Mouse (Mus musculus): ENCODE results near the gene Vamp3. TPM values are rescaled to one million over a fixed set of nuclear protein-coding genes. Genes with fewer than 3 reads are reported as not detected.

Gene Vamp3
- total and polyA plus RNA-seq, 3 experiments = 29.2 to 68.4 (median 44.1) TPM

GRCm38 (mm10) chr4:151058634-151059033 lies 871 bp upstream of the Vamp3 start:
- Histone ChIP-seq H3K79me2 (replicated peaks; ENCODE audit: control insufficient read depth, extremely low read depth, insufficient read depth, poor library complexity, severe bottlenecking) (peaks cover 10% of the 10 kb centered on the region), H3K4me3 (replicated peaks in 1 of 3; ENCODE audit: low read depth in 2 of 3, low read length in 2 of 3, poor library complexity in 1 of 3) (peak overlapping the region in 1 of 3 experiments; percentile 99), H3K9me3 (replicated peaks; ENCODE audit: low read length) (peaks cover 19% of the 10 kb centered on the region), H3K27me3 (replicated peaks) (no peaks in the 10 kb centered on the region), H3K9ac (ENCODE audit: insufficient read depth, low read depth) (no peak overlapping the region), H3K36me3 (replicated peaks in 1 of 2; ENCODE audit: control insufficient read depth in 1 of 2, insufficient read depth in 1 of 2, low read length in 1 of 2) (peaks cover 7 to 21% of the 10 kb centered on the region in 2 experiments), H3K4me2 (ENCODE audit: insufficient read depth, low read depth, poor library complexity, severe bottlenecking) (peak overlapping the region; percentile 72; the same call in 1 of the 2 replicates), H3K4me1 (ENCODE audit: control insufficient read depth in 1 of 2, insufficient read depth in 2 of 2) (peaks cover 3 to 10% of the 10 kb centered on the region in 2 experiments; a peak in 2 of 4 replicates), H3K27ac (ENCODE audit: insufficient read depth, low read depth) (no peak overlapping the region)
- dilution Hi-C loops (cut with MboI; ENCODE audit: extremely low pct_ligation_motif_present, extremely low pct_unique_long_range_greater_than_20kb, low sequenced_read_pairs) (no loop called here), in situ Hi-C loops (cut with MboI; ENCODE audit: low pct_ligation_motif_present, low pct_unique_long_range_greater_than_20kb, low sequenced_read_pairs) (no loop called here)
- TF ChIP-seq KAT2A (IDR thresholded peaks at IDR 0.05; ENCODE audit: insufficient replicate concordance, low read length) = no peak
- no peak for TF ChIP-seq ZC3H11A (IDR thresholded peaks at IDR 0.05; ENCODE audit: low read depth, low read length)
- no peak for TF ChIP-seq JUND (conservative IDR thresholded peaks at IDR 0.05; ENCODE audit: low read depth, low read length)
- no peak for TF ChIP-seq E2F4 (IDR thresholded peaks at IDR 0.05; ENCODE audit: insufficient replicate concordance, low read depth, low read length)
- no peak for TF ChIP-seq POLR2AphosphoS2 (IDR thresholded peaks at IDR 0.05; ENCODE audit: low read depth, low read length)
- DNase-seq (ENCODE audit: extremely low read depth) = no peak

- H3K79me2 ChIP-seq (replicated peaks; ENCODE audit: control insufficient read depth, extremely low read depth, insufficient read depth, poor library complexity, severe bottlenecking) = peaks cover 11% of the 10 kb centered on the region
- no peak overlapping the region for H3K9ac ChIP-seq (ENCODE audit: insufficient read depth, low read depth)
- H3K4me2 ChIP-seq (ENCODE audit: insufficient read depth, low read depth, poor library complexity, severe bottlenecking) = no peak overlapping the region
- H3K4me1 ChIP-seq (ENCODE audit: control insufficient read depth in 1 of 2, insufficient read depth in 2 of 2) = peaks cover 12 to 20% of the 10 kb centered on the region in 2 experiments; a peak in 3 of 4 replicates
- H3K36me3 ChIP-seq (replicated peaks in 1 of 2; ENCODE audit: control insufficient read depth in 1 of 2, insufficient read depth in 1 of 2, low read length in 1 of 2) = peaks cover 42 to 83% of the 10 kb centered on the region in 2 experiments
- dilution Hi-C loops (cut with MboI; ENCODE audit: extremely low pct_ligation_motif_present, extremely low pct_unique_long_range_greater_than_20kb, low sequenced_read_pairs) = no loop called here
- no peak for DNase-seq (ENCODE audit: extremely low read depth)
- H3K9me3 ChIP-seq (replicated peaks; ENCODE audit: low read length) = no peaks in the 10 kb centered on the region
- no peak overlapping the region for H3K4me3 ChIP-seq (replicated peaks in 1 of 3; ENCODE audit: low read depth in 2 of 3, low read length in 2 of 3, poor library complexity in 1 of 3)
- no peaks in the 10 kb centered on the region for H3K27me3 ChIP-seq (replicated peaks)
- TF ChIP-seq EP300 (IDR thresholded peaks at IDR 0.05; ENCODE audit: low read length) (no peak), MEF2A (IDR thresholded peaks at IDR 0.05; ENCODE audit: borderline replicate concordance, low read depth, low read length) (no peak), MAFK (IDR thresholded peaks at IDR 0.05; ENCODE audit: insufficient replicate concordance, low read length) (no peak), MXI1 (IDR thresholded peaks at IDR 0.05; ENCODE audit: low read depth, low read length) (no peak), ETS1 (conservative IDR thresholded peaks at IDR 0.05; ENCODE audit: low read depth, low read length) (no peak), IRF4 (IDR thresholded peaks at IDR 0.05; ENCODE audit: low read depth, low read length) (no peak), E2F4 (IDR thresholded peaks at IDR 0.05; ENCODE audit: insufficient replicate concordance, low read depth, low read length) (no peak)
- in situ Hi-C loops (cut with MboI; ENCODE audit: low pct_ligation_motif_present, low pct_unique_long_range_greater_than_20kb, low sequenced_read_pairs) = no loop called here
- no peak overlapping the region for H3K27ac ChIP-seq (ENCODE audit: insufficient read depth, low read depth)
Measured at GRCm38 (mm10) chr4:151051162-151051561, 6.6 kb downstream of the Vamp3 start.

- TF ChIP-seq E2F4 (IDR thresholded peaks at IDR 0.05; ENCODE audit: insufficient replicate concordance, low read depth, low read length) = no peak
- dilution Hi-C loops (cut with MboI; ENCODE audit: extremely low pct_ligation_motif_present, extremely low pct_unique_long_range_greater_than_20kb, low sequenced_read_pairs) = no loop called here
- no peak overlapping the region for H3K9ac ChIP-seq (ENCODE audit: insufficient read depth, low read depth)
- H3K27ac ChIP-seq (ENCODE audit: insufficient read depth, low read depth) = no peak overlapping the region
- in situ Hi-C loops (cut with MboI; ENCODE audit: low pct_ligation_motif_present, low pct_unique_long_range_greater_than_20kb, low sequenced_read_pairs) = no loop called here
- H3K36me3 ChIP-seq (replicated peaks in 1 of 2; ENCODE audit: control insufficient read depth in 1 of 2, insufficient read depth in 1 of 2, low read length in 1 of 2) = peaks cover 29 to 47% of the 10 kb centered on the region in 2 experiments
- DNase-seq (ENCODE audit: extremely low read depth) = no peak
- no peak overlapping the region for H3K4me3 ChIP-seq (replicated peaks in 1 of 3; ENCODE audit: low read depth in 2 of 3, low read length in 2 of 3, poor library complexity in 1 of 3)
- no peaks in the 10 kb centered on the region for H3K9me3 ChIP-seq (replicated peaks; ENCODE audit: low read length)
- no peak overlapping the region for H3K4me2 ChIP-seq (ENCODE audit: insufficient read depth, low read depth, poor library complexity, severe bottlenecking)
- H3K27me3 ChIP-seq (replicated peaks) = no peaks in the 10 kb centered on the region
- no peaks in the 10 kb centered on the region; the same call in 1 of the 2 replicates for H3K79me2 ChIP-seq (replicated peaks; ENCODE audit: control insufficient read depth, extremely low read depth, insufficient read depth, poor library complexity, severe bottlenecking)
- peaks cover 7 to 22% of the 10 kb centered on the region in 2 experiments; a peak in 3 of 4 replicates for H3K4me1 ChIP-seq (ENCODE audit: control insufficient read depth in 1 of 2, insufficient read depth in 2 of 2)
Measured at GRCm38 (mm10) chr4:151046524-151046923, 11.2 kb downstream of the Vamp3 start.
